Mouse (Mus musculus): ENCODE data around the gene Zbtb20.
A peak's percentile ranks its signal among the peaks of the same experiment; 100 is the strongest.
"Not testable (repeated sequence)": the region's sequence is repeated elsewhere in the genome, so short reads cannot be mapped to it uniquely, and the experiment has no call there.

Gene Zbtb20

DNA sequence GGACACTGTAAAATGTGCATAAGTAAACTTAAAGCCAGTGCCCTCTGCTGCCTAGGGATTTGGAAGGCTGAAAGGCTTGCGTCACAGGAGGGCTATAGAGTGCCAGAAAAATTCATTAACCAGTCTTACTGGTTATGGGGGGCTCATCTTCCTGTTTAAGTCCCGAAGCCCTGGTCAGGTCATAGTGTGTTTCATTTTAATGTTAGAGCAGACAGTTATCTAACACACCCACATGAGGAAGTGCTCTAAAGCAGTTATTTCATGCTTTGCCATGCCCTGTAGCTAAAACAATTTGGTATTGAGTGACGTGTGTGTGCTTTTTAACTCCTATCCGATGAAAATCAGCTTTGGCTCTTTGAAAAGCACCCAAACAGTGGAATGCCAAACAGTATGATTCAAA, 34.3 kb downstream of the Zbtb20 start:
- no peak for DNase-seq (ENCODE audit: low spot score in 2 of 2)

DNA sequence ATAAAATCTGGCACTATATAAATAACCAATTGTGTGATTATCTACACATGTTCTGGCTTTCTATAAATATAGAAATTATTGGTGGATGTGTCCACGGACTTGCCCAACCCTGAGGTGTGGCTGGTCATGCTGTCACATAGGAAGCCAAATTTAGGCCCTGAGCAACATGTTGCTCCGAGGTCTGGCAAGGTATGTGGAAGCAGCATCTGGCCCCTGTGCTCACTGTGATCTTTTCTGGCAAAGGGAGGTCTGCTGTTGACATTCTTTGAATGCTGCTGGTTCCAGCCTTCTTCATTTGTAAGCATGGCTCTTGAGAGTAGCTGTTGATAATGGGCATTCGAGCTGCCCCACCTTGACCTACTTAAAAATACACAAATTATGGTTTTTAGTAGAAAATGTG, 35.0 kb downstream of the Zbtb20 start:
- no peak for DNase-seq (ENCODE audit: low spot score in 2 of 2)

DNA sequence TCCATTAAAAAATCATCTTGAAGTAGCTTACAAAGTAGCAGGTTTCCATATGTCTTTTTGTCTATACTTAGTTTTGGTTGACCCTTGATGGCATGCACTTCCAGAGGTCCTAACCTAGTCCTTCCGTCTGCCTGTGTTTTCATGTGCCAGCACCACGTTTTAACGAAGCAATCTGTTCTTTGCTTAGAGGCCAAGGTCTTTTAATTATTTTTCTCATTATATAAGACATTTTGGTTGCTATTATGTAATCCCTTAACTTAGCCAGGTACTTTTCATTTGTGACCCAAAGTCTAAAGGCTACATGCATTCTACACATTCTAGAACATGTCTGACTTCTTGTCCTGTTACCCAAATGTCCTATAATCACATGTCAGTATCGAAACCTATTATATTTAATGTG, 35.6 kb downstream of the Zbtb20 start:
- no peak for DNase-seq (ENCODE audit: low spot score in 2 of 2)

DNA sequence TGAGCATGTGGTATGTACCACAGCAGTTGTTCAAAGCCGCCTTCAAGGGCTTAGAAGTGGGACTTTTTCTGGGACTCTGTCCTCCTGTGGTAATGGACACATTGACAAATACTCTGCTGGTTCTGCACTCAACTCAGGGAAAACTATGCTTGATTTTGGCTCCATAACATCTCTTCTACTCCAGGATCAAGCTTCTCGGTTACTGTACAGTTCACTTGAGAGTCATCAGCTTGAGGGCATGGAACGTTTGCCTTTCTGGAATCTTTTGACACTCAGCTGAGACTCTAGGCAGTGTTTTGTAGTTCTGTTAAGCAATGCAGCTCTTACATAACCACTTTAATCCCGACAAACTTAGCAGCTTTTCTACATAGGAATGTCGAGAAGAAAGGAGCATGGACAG, 36.1 kb downstream of the Zbtb20 start:
- DNase-seq (ENCODE audit: low spot score in 2 of 2) = no peak

DNA sequence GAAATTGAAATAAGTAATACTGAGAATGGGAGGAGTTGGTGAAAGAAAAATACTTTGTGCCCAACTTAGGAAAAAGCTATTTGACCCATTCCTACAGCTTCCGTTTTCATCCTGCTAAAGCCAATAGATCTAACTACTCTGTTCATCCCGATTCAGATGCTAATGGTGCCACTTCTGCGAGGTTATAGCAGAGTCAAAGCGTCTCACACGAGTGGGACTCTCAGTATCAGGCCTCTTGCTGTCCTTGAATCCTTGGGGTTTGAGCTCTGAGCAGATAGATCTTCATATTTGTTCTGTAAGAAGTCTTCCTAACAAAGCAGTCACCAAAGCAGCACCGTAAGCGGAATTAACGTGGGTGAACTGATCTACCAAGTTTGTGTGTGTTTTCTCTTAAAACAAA, 37.6 kb downstream of the Zbtb20 start:
- DNase-seq (ENCODE audit: low spot score in 2 of 2) = no peak

DNA sequence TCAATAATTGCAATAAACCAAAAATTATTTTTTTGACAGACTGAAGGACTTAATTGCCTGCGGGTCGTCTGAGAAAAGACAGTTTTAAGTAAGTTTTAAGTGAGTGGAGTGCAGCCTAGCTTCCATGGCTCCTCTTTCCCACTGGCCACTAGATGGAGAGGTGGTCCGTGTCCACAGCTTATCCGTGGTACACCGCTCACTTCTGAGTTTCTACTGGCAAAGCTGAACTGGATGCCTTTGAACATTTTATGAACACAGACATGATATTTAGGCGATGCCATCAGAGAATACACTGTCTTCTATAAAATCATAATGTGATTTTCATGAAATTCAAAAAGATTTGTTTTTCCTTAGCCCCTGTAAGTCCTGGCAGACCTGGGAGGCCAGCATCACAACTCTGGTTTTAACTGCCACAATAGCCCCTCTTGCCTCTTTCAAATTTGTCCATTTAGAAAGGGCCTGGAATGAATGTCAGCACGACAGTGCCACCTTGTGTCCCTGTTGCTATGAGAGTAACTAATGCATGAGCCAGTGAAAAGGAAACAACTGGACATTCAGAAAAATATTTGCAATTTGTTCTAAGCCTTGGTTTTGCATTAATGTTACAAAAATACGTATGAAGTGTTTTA, 38.9 kb downstream of the Zbtb20 start:
- peak; percentile 26 to 34 for DNase-seq (ENCODE audit: low spot score in 2 of 2)

DNA sequence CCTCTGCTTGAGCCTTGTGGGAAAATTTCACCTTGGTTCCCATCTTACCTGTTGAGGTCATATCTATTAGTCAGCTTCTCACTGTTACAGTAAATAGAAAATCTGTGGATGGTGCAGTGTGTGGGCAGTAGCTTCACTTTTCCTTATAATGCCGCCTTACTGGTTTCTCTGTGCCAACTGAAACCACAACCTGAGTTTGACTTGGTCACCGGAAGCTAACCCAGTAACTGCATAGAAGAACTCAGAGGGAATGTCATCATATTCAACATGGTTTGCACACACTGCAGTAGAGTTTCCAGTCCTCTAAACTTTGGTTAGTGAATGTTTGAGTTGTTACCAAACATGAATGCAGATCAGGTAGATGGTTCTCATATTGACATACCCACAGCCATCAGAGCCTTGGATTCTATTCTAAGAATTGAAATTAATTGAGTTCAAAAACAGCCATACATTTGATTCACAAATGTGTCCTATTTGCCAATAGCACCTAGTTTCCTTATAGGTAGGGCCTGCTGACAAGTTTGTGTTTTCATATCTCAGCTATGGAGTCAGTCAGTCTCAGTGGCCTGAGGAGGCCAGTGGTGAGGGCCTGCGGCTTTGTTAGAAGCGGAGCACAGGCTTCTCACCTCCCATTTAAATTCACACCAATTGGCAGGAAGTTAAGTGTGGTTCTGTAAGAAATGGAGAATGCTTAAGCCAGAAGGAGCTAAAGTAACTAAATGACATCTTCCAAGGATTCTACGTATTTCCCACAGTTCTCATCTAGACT, 44.5 kb downstream of the Zbtb20 start:
- no peak for DNase-seq (ENCODE audit: low spot score in 2 of 2)

DNA sequence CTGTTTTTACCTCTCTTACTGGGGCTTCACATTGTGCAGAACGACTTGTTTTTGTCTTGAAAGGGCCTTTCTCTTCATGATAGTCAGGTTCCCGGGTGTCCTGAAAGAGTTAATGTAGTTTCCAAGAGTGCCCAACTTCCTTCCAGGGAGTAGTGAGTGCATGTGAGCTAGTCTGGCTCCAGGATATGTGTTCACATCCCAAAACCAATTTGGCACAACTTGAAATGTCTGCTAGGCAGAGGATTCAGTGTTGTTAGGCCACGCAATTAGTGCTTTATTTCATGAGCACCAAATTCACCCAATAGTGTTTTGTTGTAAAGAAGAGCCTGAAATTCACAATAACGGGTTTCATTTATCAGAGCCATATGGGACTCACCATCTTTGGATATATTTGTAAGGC, 45.8 kb downstream of the Zbtb20 start:
- DNase-seq (ENCODE audit: low spot score in 2 of 2) = no peak

DNA sequence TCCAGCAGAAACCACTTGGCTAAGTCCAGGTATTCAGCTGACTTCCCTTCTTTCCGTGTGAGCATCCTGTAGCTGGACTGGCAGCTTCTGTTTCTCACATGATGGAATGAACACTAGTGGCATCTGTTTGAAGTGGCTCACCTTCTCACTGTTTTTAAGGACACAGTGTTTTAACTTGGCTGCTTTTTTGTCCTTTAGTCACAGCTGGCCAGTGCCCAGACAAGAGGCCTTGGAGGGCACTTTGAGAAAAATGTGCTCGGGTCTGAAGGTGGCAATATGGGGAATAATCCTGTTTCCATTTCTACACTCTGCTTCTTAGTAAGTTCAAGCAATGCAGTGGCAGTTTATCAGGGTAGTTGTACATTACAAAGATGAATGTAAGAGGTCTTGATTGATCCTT, 62.5 kb downstream of the Zbtb20 start:
- DNase-seq (ENCODE audit: low spot score in 2 of 2) = no peak

DNA sequence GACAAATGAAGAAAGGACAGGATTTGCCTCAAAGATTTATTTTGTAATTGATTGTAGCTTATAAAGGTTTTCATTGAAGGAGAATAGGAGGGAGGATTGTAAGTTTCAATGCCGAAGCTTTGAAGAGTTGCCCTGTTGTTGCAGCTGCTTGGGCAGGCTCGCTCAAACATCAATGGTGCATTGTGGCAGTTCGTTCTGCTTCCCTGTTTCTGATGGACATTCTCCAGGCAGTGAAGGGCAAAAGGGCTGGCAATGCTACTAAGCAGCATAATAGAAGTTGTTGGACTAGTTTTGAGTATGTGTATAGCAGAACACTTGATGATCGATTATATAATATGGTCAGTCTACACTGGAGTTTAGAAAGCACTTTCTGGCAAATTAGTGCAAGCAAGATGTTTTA, 71.3 kb downstream of the Zbtb20 start:
- DNase-seq (ENCODE audit: low spot score in 2 of 2) = no peak

DNA sequence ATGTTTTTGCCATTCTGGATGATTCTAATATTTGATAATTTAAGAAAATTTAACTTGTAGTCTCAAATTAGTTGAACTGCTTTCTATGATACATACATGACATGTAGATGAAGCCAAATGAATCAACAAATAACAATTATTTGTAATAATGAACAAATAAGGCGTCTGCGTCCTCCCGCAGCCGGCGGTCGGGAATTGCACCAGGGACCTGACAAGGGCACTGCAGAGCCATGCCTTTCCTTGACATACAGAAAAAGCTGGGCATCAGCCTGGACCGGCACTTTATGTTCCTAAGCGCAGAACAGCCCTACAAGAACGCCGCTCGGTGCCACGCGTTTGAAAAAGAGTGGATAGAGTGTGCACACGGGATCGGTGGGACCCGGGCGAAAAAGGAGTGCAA, 79.7 kb downstream of the Zbtb20 start:
- not testable (repeated sequence) for DNase-seq (ENCODE audit: low spot score in 2 of 2)

DNA sequence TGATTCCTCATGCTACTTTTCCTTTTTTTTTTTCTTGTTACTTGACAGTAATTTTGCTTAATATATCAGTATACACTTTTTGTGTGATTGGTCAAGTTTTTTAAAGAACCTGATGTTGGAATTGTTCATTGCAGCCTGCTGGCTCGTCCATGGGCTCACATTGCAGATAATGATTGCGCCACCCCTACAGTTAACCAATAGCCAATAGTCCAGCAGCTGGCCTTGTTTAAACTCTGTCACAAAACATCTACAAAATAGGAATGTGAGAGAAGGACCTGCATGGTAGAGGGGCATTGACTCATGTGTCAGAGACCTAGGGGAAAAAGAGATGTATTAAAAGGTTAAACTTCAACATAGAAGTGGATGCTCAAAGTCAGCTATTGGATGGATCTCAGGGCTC, 97.2 kb downstream of the Zbtb20 start:
- DNase-seq (ENCODE audit: low spot score in 2 of 2) = no peak

DNA sequence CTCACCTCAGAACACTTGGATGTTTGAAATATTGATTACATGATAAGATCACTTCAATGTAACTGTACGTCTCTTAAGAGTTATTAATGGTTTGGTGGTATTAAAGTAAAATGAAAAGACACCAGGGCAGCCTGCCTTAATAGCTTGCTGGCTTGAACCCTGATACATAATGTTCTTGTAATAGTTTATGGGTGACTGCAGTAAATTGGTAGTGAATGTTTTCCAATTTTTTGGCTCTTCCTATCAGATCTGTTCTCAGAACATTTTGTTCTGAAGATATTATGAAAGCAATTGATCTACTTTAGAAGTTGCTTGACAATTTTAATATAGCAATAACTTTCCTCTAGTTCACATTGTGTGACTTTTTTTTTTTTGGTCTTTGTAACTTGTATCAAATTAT, 123.2 kb downstream of the Zbtb20 start:
- no peak for DNase-seq (ENCODE audit: low spot score in 2 of 2)

DNA sequence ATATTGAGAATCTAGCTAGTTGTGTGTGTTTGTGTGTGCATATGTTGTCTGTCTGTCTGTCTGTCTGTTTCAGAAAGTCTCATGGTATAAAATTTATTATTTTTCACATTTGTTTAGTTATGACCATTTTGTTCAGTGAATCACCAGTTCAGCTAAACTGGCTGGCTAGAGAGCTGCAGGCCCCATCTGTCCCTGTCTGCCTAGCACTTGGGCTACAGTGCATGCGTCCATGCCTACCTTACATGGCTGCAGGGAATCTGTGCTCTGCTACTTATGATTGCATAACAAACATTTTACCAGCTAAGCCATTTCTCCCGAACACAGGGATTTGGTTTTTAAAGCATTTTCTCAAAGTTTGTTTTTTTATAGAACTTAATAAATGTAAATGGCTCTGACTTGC, 150.7 kb downstream of the Zbtb20 start:
- DNase-seq (ENCODE audit: low spot score in 2 of 2) = no peak

DNA sequence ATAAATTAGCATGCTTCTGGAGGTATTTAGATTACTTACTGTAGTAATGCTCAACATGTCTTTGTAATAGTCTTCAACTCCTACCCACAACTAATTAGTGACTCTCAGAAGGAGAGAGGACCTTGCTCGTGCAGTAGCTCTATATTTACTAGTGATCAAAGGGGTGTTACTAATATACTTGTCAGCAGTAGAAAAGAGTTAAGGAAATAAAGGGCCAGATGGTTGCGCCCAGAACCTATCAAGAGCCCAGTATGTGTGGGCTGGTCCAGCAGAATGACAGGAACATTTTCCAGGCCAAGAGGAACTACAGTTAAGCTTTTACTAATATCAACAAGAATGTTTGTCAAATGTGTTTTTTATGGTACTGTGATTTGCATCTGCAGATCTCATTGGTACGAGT, 153.6 kb downstream of the Zbtb20 start:
- no peak for DNase-seq (ENCODE audit: low spot score in 2 of 2)

DNA sequence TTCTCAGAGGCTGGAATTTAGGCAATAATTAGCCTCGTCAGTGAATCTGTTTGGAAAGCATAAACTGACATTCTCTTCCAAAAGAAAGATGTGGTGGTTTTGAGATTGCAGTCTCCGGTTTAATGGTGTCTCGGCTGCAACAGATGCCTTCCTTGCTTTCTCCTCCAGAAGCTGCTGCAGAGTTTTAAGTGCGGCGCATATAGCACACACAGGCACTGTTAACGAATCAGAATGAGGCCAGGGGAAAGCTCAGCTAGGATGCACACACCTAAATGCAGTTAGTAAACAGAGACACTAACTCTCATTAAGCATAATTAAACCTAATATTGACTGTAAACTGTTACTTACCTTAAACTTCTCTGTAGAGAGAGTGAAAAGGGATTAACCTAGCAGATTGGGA, 160.0 kb downstream of the Zbtb20 start:
- no peak for DNase-seq (ENCODE audit: low spot score in 2 of 2)

DNA sequence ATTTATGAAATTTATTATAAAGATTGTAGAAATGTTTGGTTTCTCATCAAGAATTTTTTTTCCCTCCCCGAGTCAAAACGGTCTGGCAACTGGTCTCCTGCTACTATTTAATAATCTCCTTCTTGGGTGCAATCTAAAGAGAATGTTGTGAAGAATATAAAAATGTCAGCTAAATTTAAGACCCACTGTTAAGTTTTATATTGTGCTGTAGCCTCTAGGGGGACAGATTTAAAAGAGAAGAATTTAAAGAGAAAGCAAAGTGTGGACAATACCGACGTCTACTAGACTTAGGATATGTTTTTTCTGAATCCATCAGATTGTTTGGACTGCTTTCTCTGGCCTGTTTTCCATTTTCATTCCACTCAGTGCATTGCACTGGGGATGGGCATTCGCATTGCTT, 160.8 kb downstream of the Zbtb20 start:
- DNase-seq (ENCODE audit: low spot score in 2 of 2) = no peak

DNA sequence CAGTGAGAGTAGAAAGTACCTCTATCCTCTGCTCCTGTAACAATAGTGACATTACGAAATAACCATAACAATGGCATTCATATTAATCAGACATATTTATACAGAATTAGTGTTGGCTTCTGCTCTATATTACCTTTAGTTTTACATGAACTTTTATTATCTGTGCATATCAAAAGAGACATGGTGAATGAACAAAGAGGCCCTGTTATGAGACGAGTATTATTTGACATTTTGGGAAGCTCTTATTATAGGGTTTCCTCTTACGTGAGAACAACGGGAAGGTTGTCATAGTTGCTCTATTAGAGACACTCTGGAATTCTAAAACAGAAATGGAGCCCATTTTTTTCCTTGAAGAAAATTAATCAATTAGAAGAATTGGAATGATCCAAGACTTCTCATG, 161.6 kb downstream of the Zbtb20 start:
- DNase-seq (ENCODE audit: low spot score in 2 of 2) = no peak

DNA sequence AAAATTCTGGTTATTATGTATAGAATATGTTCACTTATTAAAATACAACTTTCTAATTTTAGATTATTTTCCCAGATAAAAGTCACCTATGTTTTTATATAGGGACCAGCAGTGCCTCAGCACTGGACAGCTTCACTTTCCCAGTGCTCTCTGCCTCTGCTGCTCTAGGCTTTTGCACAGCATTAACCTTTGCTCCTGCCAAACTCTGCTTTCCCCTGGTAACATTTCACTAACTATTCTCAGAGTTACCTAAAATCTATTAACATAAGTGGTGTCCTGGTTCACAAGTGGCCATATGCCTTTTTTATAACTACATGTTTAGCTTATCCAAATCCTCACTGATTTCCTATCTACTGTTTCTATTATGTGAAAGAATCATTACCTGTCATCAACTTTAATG, 169.9 kb downstream of the Zbtb20 start:
- DNase-seq (ENCODE audit: low spot score in 2 of 2) = no peak

DNA sequence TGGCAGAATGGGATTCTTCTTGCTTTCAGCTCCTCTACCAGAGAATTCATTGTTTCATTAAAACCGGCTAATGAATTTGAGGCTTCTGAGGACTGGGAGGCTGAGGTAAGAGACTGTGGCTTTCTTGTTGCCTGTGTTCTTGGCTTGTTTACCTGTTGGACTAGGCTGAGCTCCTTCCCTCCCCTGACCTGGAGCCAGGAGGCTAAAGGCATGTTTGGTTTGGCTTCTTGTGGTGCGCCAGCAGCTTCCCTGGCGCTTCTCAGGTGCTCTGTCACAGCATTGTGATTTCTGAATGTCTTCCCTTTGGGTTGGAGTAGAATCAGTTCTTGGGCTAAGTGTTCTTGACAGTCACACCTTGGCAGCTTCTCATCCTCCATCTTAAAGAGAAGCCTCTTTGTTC, 171.0 kb downstream of the Zbtb20 start:
- DNase-seq (ENCODE audit: low spot score in 2 of 2) = no peak

DNA sequence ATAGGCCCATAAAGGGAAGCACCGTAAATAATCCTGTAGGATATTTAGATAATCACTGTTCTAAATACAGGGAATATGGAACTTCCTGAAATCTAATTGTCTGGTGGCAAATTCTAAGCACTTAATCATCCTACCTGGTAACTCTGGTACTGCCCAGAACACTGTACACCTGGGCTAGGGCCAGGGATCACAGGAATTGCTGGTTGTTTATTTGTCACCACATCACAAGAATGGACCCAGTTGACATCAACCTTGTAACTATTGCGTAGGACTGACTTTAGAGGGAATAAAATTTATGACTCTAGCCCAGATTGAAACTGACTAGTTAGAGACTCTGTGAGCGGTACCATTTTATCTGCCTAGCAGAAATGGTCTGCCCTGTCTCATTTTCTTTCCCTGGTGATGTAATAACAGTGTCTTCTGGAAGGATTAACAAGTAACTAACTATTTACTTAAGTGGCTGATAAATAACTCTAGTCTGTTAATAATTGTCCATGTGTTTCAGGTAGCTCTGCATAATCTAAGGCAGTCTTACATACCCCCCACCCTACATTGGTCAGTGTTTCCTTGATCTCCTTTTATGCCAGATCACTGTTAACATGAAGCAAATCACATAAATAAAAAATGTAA, 194.1 kb downstream of the Zbtb20 start:
- DNase-seq (ENCODE audit: low spot score in 2 of 2) = no peak

DNA sequence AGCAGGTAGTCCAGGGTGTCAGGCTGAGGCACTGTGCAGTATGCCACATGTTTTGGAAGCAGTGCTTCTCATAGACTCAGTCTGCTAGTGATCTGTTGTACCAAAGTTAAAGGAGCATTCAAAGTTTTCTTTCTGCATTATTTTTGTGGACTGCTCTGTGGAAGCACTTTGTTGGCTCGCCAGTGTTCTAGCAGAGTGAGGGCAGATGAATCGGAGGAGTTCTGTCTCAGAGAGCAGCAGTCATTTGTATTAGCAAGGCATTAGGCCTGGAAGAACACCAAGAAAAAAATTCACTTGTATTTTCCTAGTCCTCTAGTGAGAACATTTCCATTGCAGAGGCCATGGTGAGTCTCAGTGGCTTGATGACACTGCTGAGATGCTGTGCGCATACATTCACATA, 196.2 kb downstream of the Zbtb20 start:
- DNase-seq (ENCODE audit: low spot score in 2 of 2) = no peak

DNA sequence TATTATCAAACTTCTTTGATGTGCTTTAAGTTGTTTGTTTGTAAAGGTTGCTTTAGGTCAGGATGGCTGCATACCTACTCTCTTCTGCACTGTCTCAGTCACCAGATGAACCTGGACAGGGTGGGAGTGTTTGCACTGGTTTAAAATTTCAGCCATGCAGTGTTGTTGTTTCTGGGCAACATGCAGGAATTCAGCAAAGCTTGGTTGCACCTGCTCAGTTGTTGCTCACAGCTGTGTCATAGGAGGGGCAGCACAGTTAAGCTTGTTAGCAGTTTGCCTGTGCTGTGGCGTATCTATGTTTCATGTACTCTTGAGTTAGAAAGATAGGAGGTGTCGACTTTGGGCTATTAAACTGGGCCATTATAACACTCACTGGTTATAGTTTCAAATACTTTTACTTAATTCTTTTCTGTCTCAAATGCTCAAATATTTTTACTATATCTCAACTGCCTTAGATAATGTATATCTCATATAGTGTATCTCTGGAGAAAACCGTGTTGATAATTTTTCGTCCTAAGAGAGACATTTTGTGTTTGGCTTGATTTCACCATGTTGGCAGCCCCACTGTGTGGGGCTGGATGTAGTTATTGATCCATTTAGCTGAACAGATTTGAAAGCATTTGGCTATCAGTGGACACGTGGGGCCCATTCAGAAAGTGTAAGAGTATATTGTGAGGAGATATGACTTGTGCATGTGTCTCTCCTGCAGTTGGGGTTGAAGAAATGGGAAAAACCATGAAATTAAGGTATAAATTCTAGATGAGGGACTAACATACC, 197.3 kb downstream of the Zbtb20 start:
- DNase-seq (ENCODE audit: low spot score in 2 of 2) = no peak
